Mouse (Mus musculus): ENCODE measurements around the gene Inip. TPM values are rescaled to one million over a fixed set of nuclear protein-coding genes. Genes with fewer than 3 reads are reported as not detected.
"Not testable (repeated sequence)": the region's sequence is repeated elsewhere in the genome, so short reads cannot be mapped to it uniquely, and the experiment has no call there.

Gene Inip
- total and polyA plus RNA-seq, 3 experiments: 24.3 to 67.1 (median 38.5) TPM

- Histone ChIP-seq H3K27me3 (replicated peaks) (no peaks in the 10 kb centered on the region), H3K36me3 (replicated peaks in 1 of 2; ENCODE audit: control insufficient read depth in 1 of 2, insufficient read depth in 1 of 2, low read length in 1 of 2) (no peaks in the 10 kb centered on the region), H3K79me2 (replicated peaks; ENCODE audit: control insufficient read depth, extremely low read depth, insufficient read depth, poor library complexity, severe bottlenecking) (no peaks in the 10 kb centered on the region), H3K9ac (ENCODE audit: insufficient read depth, low read depth) (no peak overlapping the region), H3K4me1 (ENCODE audit: control insufficient read depth in 1 of 2, insufficient read depth in 2 of 2) (peaks cover 0 to 9% of the 10 kb centered on the region in 2 experiments; a peak in 2 of 4 replicates), H3K27ac (ENCODE audit: insufficient read depth, low read depth) (no peak overlapping the region), H3K9me3 (replicated peaks; ENCODE audit: low read length) (no peaks in the 10 kb centered on the region), H3K4me2 (ENCODE audit: insufficient read depth, low read depth, poor library complexity, severe bottlenecking) (no peak overlapping the region), H3K4me3 (replicated peaks in 1 of 3; ENCODE audit: low read depth in 2 of 3, low read length in 2 of 3, poor library complexity in 1 of 3) (no peak overlapping the region)
- DNase-seq (ENCODE audit: extremely low read depth): no peak
- TF ChIP-seq CHD2 (IDR thresholded peaks at IDR 0.05; ENCODE audit: low read length) (no peak), TBP (conservative IDR thresholded peaks at IDR 0.05; ENCODE audit: low read depth, low read length) (no peak), CTCF (conservative IDR thresholded peaks at IDR 0.05 in 1 of 2, IDR thresholded peaks at IDR 0.05 in 1 of 2; ENCODE audit: low read depth in 2 of 2, low read length in 2 of 2) (no peak), ZNF384 (IDR thresholded peaks at IDR 0.05; ENCODE audit: low read depth, low read length) (no peak), POLR2AphosphoS2 (IDR thresholded peaks at IDR 0.05; ENCODE audit: low read depth, low read length) (no peak), IRF4 (IDR thresholded peaks at IDR 0.05; ENCODE audit: low read depth, low read length) (no peak), GABPA (IDR thresholded peaks at IDR 0.05; ENCODE audit: insufficient replicate concordance, low read depth, low read length) (no peak), POLR2A (IDR thresholded peaks at IDR 0.05; ENCODE audit: low read depth, low read length) (no peak)
- in situ Hi-C loops (cut with MboI; ENCODE audit: low pct_ligation_motif_present, low pct_unique_long_range_greater_than_20kb, low sequenced_read_pairs): no loop called here
- dilution Hi-C loops (cut with MboI; ENCODE audit: extremely low pct_ligation_motif_present, extremely low pct_unique_long_range_greater_than_20kb, low sequenced_read_pairs): no loop called here
Observed at GRCm38 (mm10) chr4:59795788-59796455, 5.5 kb downstream of the Inip start.

GRCm38 (mm10) chr4:59794116-59794515 lies 7.3 kb downstream of the Inip start:
- H3K9ac ChIP-seq (ENCODE audit: insufficient read depth, low read depth): no peak overlapping the region
- TF ChIP-seq ZMIZ1 (IDR thresholded peaks at IDR 0.05; ENCODE audit: low read depth, low read length): no peak
- peak in 1 of 2 experiments; percentile 27; a peak in 1 of 4 replicates for TF ChIP-seq CTCF (conservative IDR thresholded peaks at IDR 0.05 in 1 of 2, IDR thresholded peaks at IDR 0.05 in 1 of 2; ENCODE audit: low read depth in 2 of 2, low read length in 2 of 2)
- TF ChIP-seq JUND (conservative IDR thresholded peaks at IDR 0.05; ENCODE audit: low read depth, low read length): no peak
- H3K4me3 ChIP-seq (replicated peaks in 1 of 3; ENCODE audit: low read depth in 2 of 3, low read length in 2 of 3, poor library complexity in 1 of 3): no peak overlapping the region
- H3K4me1 ChIP-seq (ENCODE audit: control insufficient read depth in 1 of 2, insufficient read depth in 2 of 2): peaks cover 0 to 9% of the 10 kb centered on the region in 2 experiments; a peak in 2 of 4 replicates
- H3K9me3 ChIP-seq (replicated peaks; ENCODE audit: low read length): no peaks in the 10 kb centered on the region
- no peaks in the 10 kb centered on the region for H3K79me2 ChIP-seq (replicated peaks; ENCODE audit: control insufficient read depth, extremely low read depth, insufficient read depth, poor library complexity, severe bottlenecking)
- H3K36me3 ChIP-seq (replicated peaks in 1 of 2; ENCODE audit: control insufficient read depth in 1 of 2, insufficient read depth in 1 of 2, low read length in 1 of 2): no peaks in the 10 kb centered on the region
- dilution Hi-C loops (cut with MboI; ENCODE audit: extremely low pct_ligation_motif_present, extremely low pct_unique_long_range_greater_than_20kb, low sequenced_read_pairs) (no loop called here), in situ Hi-C loops (cut with MboI; ENCODE audit: low pct_ligation_motif_present, low pct_unique_long_range_greater_than_20kb, low sequenced_read_pairs) (loop anchor here (5.0 kb wide), 1 partner anchor 138 kb away; no protein-coding TSS in a partner anchor)
- no peak overlapping the region for H3K4me2 ChIP-seq (ENCODE audit: insufficient read depth, low read depth, poor library complexity, severe bottlenecking)
- DNase-seq (ENCODE audit: extremely low read depth): no peak
- H3K27ac ChIP-seq (ENCODE audit: insufficient read depth, low read depth): no peak overlapping the region
- no peaks in the 10 kb centered on the region for H3K27me3 ChIP-seq (replicated peaks)

- H3K27me3 ChIP-seq (replicated peaks); H3K4me1 ChIP-seq (ENCODE audit: control insufficient read depth in 1 of 2, insufficient read depth in 2 of 2); H3K36me3 ChIP-seq (replicated peaks in 1 of 2; ENCODE audit: control insufficient read depth in 1 of 2, insufficient read depth in 1 of 2, low read length in 1 of 2); H3K9ac ChIP-seq (ENCODE audit: insufficient read depth, low read depth); H3K4me3 ChIP-seq (replicated peaks in 1 of 3; ENCODE audit: low read depth in 2 of 3, low read length in 2 of 3, poor library complexity in 1 of 3); H3K4me2 ChIP-seq (ENCODE audit: insufficient read depth, low read depth, poor library complexity, severe bottlenecking); dilution Hi-C loops (cut with MboI; ENCODE audit: extremely low pct_ligation_motif_present, extremely low pct_unique_long_range_greater_than_20kb, low sequenced_read_pairs); H3K27ac ChIP-seq (ENCODE audit: insufficient read depth, low read depth); H3K79me2 ChIP-seq (replicated peaks; ENCODE audit: control insufficient read depth, extremely low read depth, insufficient read depth, poor library complexity, severe bottlenecking); H3K9me3 ChIP-seq (replicated peaks; ENCODE audit: low read length); DNase-seq (ENCODE audit: extremely low read depth): not testable (repeated sequence)
- in situ Hi-C loops (cut with MboI; ENCODE audit: low pct_ligation_motif_present, low pct_unique_long_range_greater_than_20kb, low sequenced_read_pairs): loop anchor here (5.0 kb wide), 1 partner anchor 139 kb away; no protein-coding TSS in a partner anchor
- TF ChIP-seq SMC3 (IDR thresholded peaks at IDR 0.05; ENCODE audit: low read depth, low read length) (peak; percentile 60), RAD21 (IDR thresholded peaks at IDR 0.05; ENCODE audit: low read depth, low read length) (peak; percentile 27), CTCF (conservative IDR thresholded peaks at IDR 0.05 in 1 of 2, IDR thresholded peaks at IDR 0.05 in 1 of 2; ENCODE audit: low read depth in 2 of 2, low read length in 2 of 2) (peak in 1 of 2 experiments; percentile 52; a peak in 3 of 4 replicates)
Observed at GRCm38 (mm10) chr4:59793626-59794025, 7.8 kb downstream of the Inip start.
